Mouse (Mus musculus) midbrain, embryonic 12.5 days (tissue): ENCODE measurements around the gene Sh3rf3. TPM values are rescaled to one million over a fixed set of nuclear protein-coding genes. Genes with fewer than 3 reads are reported as not detected.
A peak's percentile ranks its signal among the peaks of the same experiment; 100 is the strongest.

ENCODE experiments used
- ATAC-seq: fragments of 200-750 bp; cut with Nextera tagmentation; 2 replicates; pipeline ENCODE4 v1.8.0; 2017; ENCODE audit warnings: low read depth, moderate TSS enrichment, moderate library complexity; ENCODE audit not compliant: low FRiP score
- H3K27ac ChIP-seq: fragments of 300-500 bp; sonication (generic); replicated peaks from 2 replicates; pipeline ENCODE4 v1.5.1; 2016; ENCODE audit warnings: mild to moderate bottlenecking
- H3K27me3 ChIP-seq: fragments of 300-500 bp; sonication (generic); 2 replicates; pipeline ENCODE4 v1.6.1; 2016; ENCODE audit warnings: mild to moderate bottlenecking
- H3K36me3 ChIP-seq: fragments of 300-500 bp; sonication (generic); 2 replicates; pipeline ENCODE4 v1.6.1; 2016
- H3K4me1 ChIP-seq: fragments of 300-500 bp; sonication (generic); 2 replicates; pipeline ENCODE4 v1.6.1; 2016
- H3K4me2 ChIP-seq: fragments of 300-500 bp; sonication (generic); replicated peaks from 2 replicates; pipeline ENCODE4 v1.6.1; 2016; ENCODE audit warnings: mild to moderate bottlenecking, moderate library complexity
- H3K4me3 ChIP-seq: fragments of 300-500 bp; sonication (generic); 2 replicates; pipeline ENCODE4 v1.5.1; 2016; ENCODE audit warnings: mild to moderate bottlenecking
- H3K9ac ChIP-seq: fragments of 300-500 bp; sonication (generic); replicated peaks from 2 replicates; pipeline ENCODE4 v1.6.1; 2016; ENCODE audit warnings: mild to moderate bottlenecking, moderate library complexity
- H3K9me3 ChIP-seq: fragments of 300-500 bp; sonication (generic); 2 replicates; pipeline ENCODE4 v1.6.1; 2016; ENCODE audit warnings: mild to moderate bottlenecking
- WGBS: fragments of 180-500 bp; shearing (Covaris S2); methylation state at CpG from one replicate; pipeline ENCODE4 v1.1.7; 2016; 5-methylcytosine and 5-hydroxymethylcytosine counted together
- polyA plus RNA-seq: library from polyadenylated mRNA; unstranded; fragments of >200 nt; fragmentation: Nextera tagmentation; extraction: Ambion mirVana; gene quantifications from 2 replicates; pipeline ENCODE4 v1.2.1, GENCODE M21; 2016

Sh3rf3 gene
- polyA plus RNA-seq, 1 experiment from 2014 or later: 0.97 TPM

DNA sequence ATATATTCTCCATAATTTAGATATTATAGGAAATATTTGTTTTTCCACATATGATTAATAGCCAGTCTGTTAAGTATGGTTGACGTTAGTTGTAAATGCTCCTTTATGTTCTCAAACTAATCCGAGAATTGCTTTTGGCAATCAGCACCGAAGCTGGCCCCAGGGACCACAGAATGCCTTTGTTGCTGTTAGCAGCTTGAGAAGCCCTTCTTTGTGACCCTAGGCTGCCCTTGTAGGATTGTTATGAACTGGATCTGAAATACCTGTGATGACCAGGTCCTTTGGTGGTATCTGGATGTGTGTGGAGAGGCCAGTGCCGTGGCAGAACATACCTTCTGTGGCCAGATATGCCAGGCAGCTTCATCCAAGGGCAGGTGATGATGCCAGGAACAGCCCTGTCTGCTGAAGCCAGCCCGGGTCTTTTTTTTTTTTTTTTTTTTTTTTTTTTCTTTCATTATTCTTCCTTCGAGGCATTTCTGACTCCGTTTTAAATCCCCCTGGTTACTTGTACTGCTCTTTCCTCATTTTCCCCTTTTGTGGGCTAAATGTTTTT is 10.9 kb downstream of the Sh3rf3 start:
- no peak overlapping the region for H3K4me3 ChIP-seq
- no peaks in the 10 kb centered on the region for H3K9me3 ChIP-seq
- H3K9ac ChIP-seq: no peak overlapping the region
- H3K27ac ChIP-seq: no peak overlapping the region
- no peaks in the 10 kb centered on the region for H3K4me1 ChIP-seq
- ATAC-seq: no peak
- WGBS: 55% methylated on average over 6 of the region's 7 CpGs
- H3K4me2 ChIP-seq: no peak overlapping the region
- no peaks in the 10 kb centered on the region for H3K27me3 ChIP-seq
- no peaks in the 10 kb centered on the region for H3K36me3 ChIP-seq

DNA sequence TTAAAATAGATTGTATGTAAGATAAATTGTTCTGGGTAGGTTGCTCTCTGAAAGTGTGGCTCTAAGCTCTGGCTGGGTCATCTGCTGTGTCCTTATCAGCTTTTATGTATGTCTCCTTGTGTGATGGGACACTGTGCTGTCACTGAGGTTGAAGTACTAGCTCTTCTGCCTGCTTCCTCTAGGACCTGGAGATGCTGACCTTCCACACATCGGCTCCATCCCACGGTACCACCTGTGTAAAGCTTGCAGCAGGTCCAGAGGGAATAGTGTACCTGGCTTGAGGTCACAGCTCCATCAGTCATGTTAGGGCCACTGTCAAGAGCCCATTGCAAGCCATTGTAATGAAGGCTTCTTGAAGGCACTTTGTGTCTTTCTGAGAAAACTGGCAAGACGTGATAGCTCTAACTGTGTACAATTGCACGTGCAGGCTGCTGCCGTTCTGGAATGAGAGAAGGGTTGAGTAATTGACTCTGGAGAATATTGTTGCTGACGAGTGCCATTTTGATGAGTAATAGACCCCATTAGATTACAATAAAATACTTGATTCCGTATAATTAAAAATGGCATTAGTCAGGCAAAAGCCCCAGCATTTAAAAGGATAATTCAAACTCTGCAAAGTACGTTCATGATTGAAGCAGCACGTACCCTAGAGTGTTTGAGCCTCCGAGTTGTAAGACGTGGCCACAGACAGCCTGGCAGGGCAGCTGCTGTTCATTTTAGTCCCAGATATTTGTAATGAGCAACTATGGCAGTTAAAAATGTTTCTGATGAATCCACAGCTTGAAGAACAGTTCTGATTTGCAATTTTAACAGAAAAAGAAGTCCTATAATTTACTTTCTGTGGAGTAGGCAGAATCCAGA is 16.3 kb downstream of the Sh3rf3 start:
- ATAC-seq: no peak
- Histone ChIP-seq H3K4me1 (no peaks in the 10 kb centered on the region), H3K4me2 (no peak overlapping the region), H3K4me3 (no peak overlapping the region), H3K27me3 (no peaks in the 10 kb centered on the region), H3K9me3 (no peaks in the 10 kb centered on the region), H3K9ac (no peak overlapping the region), H3K27ac (no peak overlapping the region), H3K36me3 (no peaks in the 10 kb centered on the region)
- WGBS: 87% methylated on average over 11 of the region's 11 CpGs

DNA sequence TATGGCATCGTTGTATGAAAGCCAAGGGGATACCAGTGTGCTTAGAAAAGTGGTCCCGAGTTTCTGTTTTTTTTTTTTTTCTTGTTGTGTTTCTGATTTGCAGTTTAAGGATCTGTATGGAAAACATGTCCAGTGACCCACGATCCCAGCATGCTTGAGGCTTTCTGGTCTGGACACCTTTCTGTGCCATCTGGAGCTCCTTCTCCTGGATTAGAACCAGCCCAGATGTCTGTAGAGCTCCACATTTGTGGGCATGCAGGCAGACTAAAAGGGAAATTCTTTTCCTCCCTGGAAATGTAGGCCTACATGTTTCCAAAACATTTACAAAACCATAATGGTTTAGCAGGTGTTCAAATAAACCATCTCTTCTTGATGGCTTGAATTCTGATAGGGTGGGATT is 20.0 kb downstream of the Sh3rf3 start:
- no peaks in the 10 kb centered on the region for H3K4me1 ChIP-seq
- no peak overlapping the region for H3K27ac ChIP-seq
- H3K36me3 ChIP-seq: no peaks in the 10 kb centered on the region
- no peak overlapping the region for H3K4me3 ChIP-seq
- H3K4me2 ChIP-seq: no peak overlapping the region
- no peak overlapping the region for H3K9ac ChIP-seq
- no peak for ATAC-seq
- H3K27me3 ChIP-seq: no peaks in the 10 kb centered on the region
- H3K9me3 ChIP-seq: no peaks in the 10 kb centered on the region
- WGBS: 86% methylated on average over 3 of the region's 3 CpGs

DNA sequence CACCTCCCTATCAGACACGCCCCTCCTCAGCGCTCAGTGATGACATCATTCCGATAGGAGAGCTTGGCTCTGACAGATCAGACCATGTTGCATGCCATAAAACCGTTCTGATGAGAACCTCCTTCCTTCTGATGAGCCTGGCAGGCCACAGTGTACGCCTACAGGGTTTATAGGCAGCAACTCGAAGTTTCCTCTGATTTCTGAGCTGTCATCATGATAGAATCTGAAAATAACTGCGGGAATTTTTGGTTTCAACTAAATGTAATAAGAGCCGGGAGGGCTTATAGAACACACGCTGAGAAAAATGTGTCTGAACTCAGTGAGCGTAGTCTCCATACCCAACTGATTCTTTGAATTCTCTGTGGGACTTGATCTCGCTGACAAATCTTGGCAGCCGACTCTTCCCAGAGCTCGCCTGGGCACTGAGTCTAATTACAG is 20.6 kb downstream of the Sh3rf3 start:
- ATAC-seq: no peak
- H3K4me3 ChIP-seq: no peak overlapping the region
- H3K27ac ChIP-seq: no peak overlapping the region
- H3K9me3 ChIP-seq: no peaks in the 10 kb centered on the region
- H3K4me2 ChIP-seq: no peak overlapping the region
- H3K36me3 ChIP-seq: no peaks in the 10 kb centered on the region
- H3K27me3 ChIP-seq: no peaks in the 10 kb centered on the region
- 77% methylated on average over 13 of the region's 13 CpGs for WGBS
- H3K9ac ChIP-seq: no peak overlapping the region
- no peaks in the 10 kb centered on the region for H3K4me1 ChIP-seq

DNA sequence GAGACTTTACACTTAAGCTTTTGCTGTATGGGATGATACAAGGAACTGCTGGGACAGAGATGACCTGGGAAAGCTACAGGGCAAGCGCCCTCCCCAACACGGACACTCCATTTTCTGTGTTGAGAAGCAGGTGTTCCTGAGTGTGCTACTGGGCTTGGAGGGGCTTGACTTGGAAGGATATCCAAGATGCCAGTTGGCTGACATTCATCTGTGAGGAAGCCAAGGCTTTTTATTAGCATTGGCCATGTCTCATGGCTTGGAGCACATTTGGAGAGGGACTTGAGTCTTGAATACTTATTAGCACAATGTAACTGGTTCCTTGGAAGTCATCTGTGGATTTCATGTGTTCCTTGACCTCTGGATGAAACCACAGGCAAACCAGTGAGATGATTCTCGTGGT is 23.2 kb downstream of the Sh3rf3 start:
- Histone ChIP-seq H3K27me3 (no peaks in the 10 kb centered on the region), H3K4me1 (no peaks in the 10 kb centered on the region), H3K36me3 (no peaks in the 10 kb centered on the region), H3K9me3 (no peaks in the 10 kb centered on the region), H3K27ac (no peak overlapping the region), H3K4me3 (no peak overlapping the region), H3K9ac (no peak overlapping the region), H3K4me2 (no peak overlapping the region)
- ATAC-seq: no peak
- WGBS: 85% methylated on average over 3 of the region's 3 CpGs

DNA sequence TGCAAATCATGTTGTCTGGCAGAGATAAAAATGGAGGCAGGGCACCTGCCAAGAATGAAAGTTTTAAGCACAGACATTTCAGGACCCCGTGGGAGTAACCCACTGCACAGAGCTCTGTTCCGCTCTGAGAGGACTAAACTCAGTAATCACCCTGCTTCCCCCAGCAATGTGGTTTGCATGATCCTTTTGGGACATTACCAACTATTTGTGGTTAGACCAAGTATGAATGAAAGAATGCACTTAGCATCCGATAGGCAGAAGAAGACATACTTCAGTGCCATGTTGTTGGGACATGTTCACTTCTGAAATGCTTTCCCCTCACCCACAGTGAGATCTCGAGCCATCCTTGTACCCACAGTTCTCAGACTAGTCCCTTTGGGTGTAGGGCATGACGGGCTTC is 24.3 kb downstream of the Sh3rf3 start:
- no peak overlapping the region for H3K27ac ChIP-seq
- no peaks in the 10 kb centered on the region for H3K9me3 ChIP-seq
- H3K27me3 ChIP-seq: no peaks in the 10 kb centered on the region
- WGBS: 92% methylated on average over 5 of the region's 5 CpGs
- no peaks in the 10 kb centered on the region for H3K4me1 ChIP-seq
- no peak overlapping the region for H3K4me3 ChIP-seq
- H3K4me2 ChIP-seq: no peak overlapping the region
- no peak for ATAC-seq
- no peak overlapping the region for H3K9ac ChIP-seq
- H3K36me3 ChIP-seq: no peaks in the 10 kb centered on the region

DNA sequence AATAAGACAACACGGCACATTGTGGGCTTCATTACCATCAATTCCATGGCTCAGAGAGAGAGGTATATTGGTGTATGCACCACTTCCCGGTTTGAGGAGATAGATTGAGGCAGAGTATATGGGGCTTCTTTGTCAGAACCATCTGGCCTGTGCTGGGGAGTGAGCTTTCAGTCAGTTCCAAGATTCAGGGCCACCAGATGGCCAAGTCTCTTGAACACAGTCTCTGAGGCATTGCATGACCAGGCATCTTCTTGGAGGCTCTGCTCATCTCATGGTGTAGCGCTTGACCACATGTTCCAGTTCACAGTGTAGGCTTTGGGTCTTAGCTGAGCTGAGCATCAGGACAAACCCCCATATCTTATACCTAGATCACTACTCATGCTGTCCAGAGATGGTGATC is 28.8 kb downstream of the Sh3rf3 start:
- Histone ChIP-seq H3K9ac (no peak overlapping the region), H3K27me3 (no peaks in the 10 kb centered on the region), H3K9me3 (no peaks in the 10 kb centered on the region), H3K4me3 (no peak overlapping the region), H3K27ac (no peak overlapping the region), H3K4me2 (no peak overlapping the region), H3K4me1 (no peaks in the 10 kb centered on the region), H3K36me3 (no peaks in the 10 kb centered on the region)
- ATAC-seq: no peak
- 91% methylated on average over 3 of the region's 3 CpGs for WGBS

DNA sequence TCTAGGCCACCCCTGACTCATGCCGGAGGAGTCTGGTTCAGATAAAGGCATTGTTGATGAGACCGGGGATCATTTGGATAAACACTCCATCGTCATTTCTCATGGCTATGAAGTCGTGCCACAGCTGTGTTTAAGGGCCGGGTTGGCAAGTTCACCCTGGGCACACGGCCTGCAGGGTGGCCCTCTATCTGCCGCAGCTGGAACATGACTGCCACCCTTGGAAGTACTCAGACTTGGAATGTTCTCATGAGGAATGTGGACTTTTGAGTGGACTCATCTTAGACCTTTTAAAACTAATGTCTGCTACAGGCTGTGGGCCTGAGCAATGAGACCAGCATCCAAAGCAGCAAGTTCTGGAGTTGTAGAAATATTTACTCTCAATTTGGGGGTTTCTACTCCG is 29.9 kb downstream of the Sh3rf3 start:
- no peaks in the 10 kb centered on the region for H3K27me3 ChIP-seq
- 94% methylated on average over 8 of the region's 8 CpGs for WGBS

DNA sequence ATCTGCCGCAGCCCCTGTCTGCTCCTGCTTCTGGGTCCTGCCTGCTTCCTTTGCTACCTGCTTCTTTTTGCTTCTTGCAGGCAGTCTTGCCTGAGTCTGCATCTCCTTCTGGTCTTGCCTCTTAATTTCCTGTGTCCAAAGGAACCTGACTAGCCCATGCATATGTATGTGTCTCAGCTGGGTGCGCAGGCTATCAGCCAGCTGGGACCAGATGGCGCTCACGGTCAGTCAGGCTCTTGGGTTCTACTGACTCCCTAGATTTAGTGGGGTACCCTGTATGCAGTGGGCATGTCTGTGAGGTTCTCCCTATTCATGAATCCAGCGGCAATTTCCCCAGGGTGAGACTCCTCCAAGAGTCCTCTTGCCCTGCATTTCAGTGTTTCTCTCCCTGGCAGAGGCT is 35.0 kb downstream of the Sh3rf3 start:
- no peaks in the 10 kb centered on the region for H3K36me3 ChIP-seq
- no peak overlapping the region for H3K9ac ChIP-seq
- H3K4me3 ChIP-seq: no peak overlapping the region
- H3K27ac ChIP-seq: no peak overlapping the region
- H3K27me3 ChIP-seq: no peaks in the 10 kb centered on the region; the same call in 1 of the 2 replicates
- H3K4me1 ChIP-seq: peaks cover 6% of the 10 kb centered on the region
- WGBS: 68% methylated on average over 5 of the region's 5 CpGs
- no peaks in the 10 kb centered on the region for H3K9me3 ChIP-seq
- no peak overlapping the region for H3K4me2 ChIP-seq
- ATAC-seq: no peak

More for the DNA sequence above, 29.9 kb downstream of the Sh3rf3 start:
- H3K4me3 ChIP-seq: no peak overlapping the region
- no peak overlapping the region for H3K9ac ChIP-seq
- H3K4me1 ChIP-seq: peaks cover 3% of the 10 kb centered on the region
- no peaks in the 10 kb centered on the region for H3K9me3 ChIP-seq
- no peak overlapping the region for H3K27ac ChIP-seq
- no peaks in the 10 kb centered on the region for H3K36me3 ChIP-seq
- H3K4me2 ChIP-seq: no peak overlapping the region
- no peak for ATAC-seq

DNA sequence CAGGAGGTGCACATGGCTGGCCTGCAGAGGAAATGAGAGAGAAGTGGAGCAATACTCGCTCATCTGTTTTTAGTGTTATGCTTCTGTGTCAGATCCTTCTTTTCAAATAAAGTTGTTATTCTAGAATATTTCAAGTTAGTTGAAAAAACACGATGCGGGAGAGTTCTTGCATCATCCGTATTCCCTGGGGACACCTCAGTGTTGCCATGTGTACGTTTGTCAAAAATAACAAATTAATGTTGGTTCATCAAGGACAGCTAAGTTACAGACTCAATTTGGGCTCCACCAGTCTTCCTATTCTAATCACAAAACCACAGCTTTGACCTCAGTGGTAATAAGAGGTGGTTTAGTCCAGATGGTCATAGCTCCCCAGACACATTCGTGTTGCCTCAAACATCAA is 35.4 kb downstream of the Sh3rf3 start:
- Histone ChIP-seq H3K9ac (no peak overlapping the region), H3K27me3 (no peaks in the 10 kb centered on the region; the same call in 1 of the 2 replicates), H3K9me3 (no peaks in the 10 kb centered on the region), H3K4me2 (no peak overlapping the region), H3K4me1 (peaks cover 6% of the 10 kb centered on the region), H3K36me3 (no peaks in the 10 kb centered on the region), H3K4me3 (no peak overlapping the region), H3K27ac (no peak overlapping the region)
- ATAC-seq: no peak
- WGBS: 89% methylated on average over 6 of the region's 6 CpGs

DNA sequence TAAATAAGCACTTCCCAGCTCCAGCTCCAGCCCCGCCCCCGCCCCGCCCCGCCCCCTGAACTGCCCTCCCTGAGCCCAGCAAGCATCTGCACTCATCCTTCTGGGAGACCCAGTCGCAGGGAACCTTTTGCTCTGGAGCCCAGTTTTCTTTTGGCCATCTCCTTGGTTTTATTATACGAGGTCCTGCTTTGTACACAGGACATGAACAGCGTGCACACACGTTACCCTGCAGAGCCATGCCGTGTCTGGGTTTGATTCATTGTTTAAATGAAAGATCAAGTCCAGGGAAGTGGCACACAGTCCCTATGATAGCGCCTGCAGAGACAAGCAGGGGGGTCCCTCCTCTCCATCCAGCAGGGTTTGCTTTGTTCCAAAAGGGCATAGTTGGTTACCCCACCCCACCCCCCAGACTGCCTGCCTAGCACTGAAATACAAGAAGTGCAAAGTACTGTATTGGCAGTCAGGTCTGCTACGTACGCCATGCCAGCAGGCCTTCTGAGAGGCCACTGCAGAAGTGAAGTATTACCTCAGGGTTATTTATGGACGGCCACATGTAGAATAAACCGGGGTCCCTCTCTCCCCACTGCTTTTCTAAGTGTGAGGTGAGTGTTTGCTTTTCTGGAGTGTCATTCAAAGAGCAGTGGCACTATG is 41.5 kb downstream of the Sh3rf3 start:
- H3K4me1 ChIP-seq: peaks cover 15% of the 10 kb centered on the region
- no peaks in the 10 kb centered on the region; the same call in 1 of the 2 replicates for H3K27me3 ChIP-seq
- no peaks in the 10 kb centered on the region for H3K36me3 ChIP-seq
- no peak overlapping the region for H3K9ac ChIP-seq
- WGBS: 16% methylated on average over 14 of the region's 14 CpGs
- ATAC-seq: peak; percentile 54; the same call in 1 of the 2 replicates
- no peak overlapping the region for H3K27ac ChIP-seq
- peak overlapping the region; percentile 27 for H3K4me2 ChIP-seq
- H3K4me3 ChIP-seq: no peak overlapping the region
- H3K9me3 ChIP-seq: no peaks in the 10 kb centered on the region

DNA sequence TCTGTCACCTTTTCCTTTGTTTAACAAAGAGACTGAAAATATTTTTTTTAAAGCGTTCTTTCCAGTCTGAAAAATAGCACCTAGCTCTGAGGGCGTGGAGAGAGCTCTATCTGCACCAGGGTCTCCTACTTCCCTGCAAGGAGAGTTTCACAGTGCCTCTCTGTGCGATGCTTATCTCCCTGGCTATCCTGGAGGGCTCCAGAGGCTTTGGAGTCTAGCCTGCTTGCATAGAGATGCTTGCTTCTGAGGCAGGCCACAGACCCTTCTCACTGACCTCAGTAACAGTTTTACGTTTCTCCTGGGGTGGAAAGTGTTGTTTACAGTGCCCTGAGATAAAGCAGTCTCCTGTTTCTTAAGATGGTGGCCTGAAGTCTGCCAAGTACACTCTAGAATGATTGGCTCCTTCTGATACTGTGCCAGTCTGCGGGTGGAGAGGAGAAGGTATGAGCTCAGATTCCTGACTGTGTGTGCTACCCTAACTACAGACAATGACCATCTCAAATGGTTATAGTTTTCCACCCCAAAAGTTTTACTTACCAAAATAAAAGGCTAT is 42.1 kb downstream of the Sh3rf3 start:
- Histone ChIP-seq H3K27me3 (no peaks in the 10 kb centered on the region; the same call in 1 of the 2 replicates), H3K36me3 (no peaks in the 10 kb centered on the region), H3K4me1 (peaks cover 15% of the 10 kb centered on the region), H3K27ac (no peak overlapping the region), H3K9ac (no peak overlapping the region), H3K4me2 (no peak overlapping the region), H3K9me3 (no peaks in the 10 kb centered on the region), H3K4me3 (no peak overlapping the region)
- no peak for ATAC-seq
- WGBS: 56% methylated on average over 5 of the region's 5 CpGs
